Mouse (Mus musculus) midbrain, embryonic 10.5 days (tissue): ENCODE measurements around the gene Lrmda. TPM values are rescaled to one million over a fixed set of nuclear protein-coding genes. Genes with fewer than 3 reads are reported as not detected.

Experiments
- DNase-seq: peaks from one replicate; pipeline ENCODE4 v3.0.0-alpha.2; 2017; ENCODE audit warnings: low spot score
- H3K27ac ChIP-seq: fragments of 300-500 bp; sonication (generic); replicated peaks from 2 replicates; pipeline ENCODE4 v1.5.1; 2016; ENCODE audit warnings: mild to moderate bottlenecking
- H3K27me3 ChIP-seq: fragments of 300-500 bp; sonication (generic); 2 replicates; pipeline ENCODE4 v1.6.1; 2016; ENCODE audit warnings: low read depth, mild to moderate bottlenecking; ENCODE audit not compliant: poor library complexity, severe bottlenecking
- H3K36me3 ChIP-seq: fragments of 300-500 bp; sonication (generic); 2 replicates; pipeline ENCODE4 v1.6.1; 2016; ENCODE audit warnings: mild to moderate bottlenecking, moderate library complexity
- H3K4me1 ChIP-seq: fragments of 300-500 bp; sonication (generic); 2 replicates; pipeline ENCODE4 v1.6.1; 2016
- H3K4me3 ChIP-seq: fragments of 300-500 bp; sonication (generic); 2 replicates; pipeline ENCODE4 v1.5.1; 2016; ENCODE audit warnings: mild to moderate bottlenecking, moderate library complexity
- H3K9me3 ChIP-seq: fragments of 300-500 bp; sonication (generic); replicated peaks from 2 replicates; pipeline ENCODE4 v1.6.1; 2016; ENCODE audit warnings: mild to moderate bottlenecking
- WGBS: fragments of 180-500 bp; shearing (Covaris S2); methylation state at CpG from one replicate; pipeline ENCODE4 v1.1.7; 2016; 5-methylcytosine and 5-hydroxymethylcytosine counted together
- polyA plus RNA-seq: library from polyadenylated mRNA; unstranded; fragments of >200 nt; fragmentation: Nextera tagmentation; extraction: Ambion mirVana; gene quantifications from 2 replicates; pipeline ENCODE4 v1.2.1, GENCODE M21; 2016

Lrmda gene
- polyA plus RNA-seq, 1 experiment from 2014 or later: 0.38 TPM

- Histone ChIP-seq H3K27ac (peak overlapping the region; percentile 64), H3K4me3 (no peak overlapping the region), H3K9me3 (no peaks in the 10 kb centered on the region), H3K27me3 (no peaks in the 10 kb centered on the region), H3K4me1 (peaks cover 17% of the 10 kb centered on the region), H3K36me3 (no peaks in the 10 kb centered on the region)
- no peak for DNase-seq
- 82% methylated on average over 16 of the region's 16 CpGs for WGBS
Measured at GRCm38 (mm10) chr14:23015321-23016067, 996.0 kb downstream of the Lrmda start.

- no peak overlapping the region for H3K4me3 ChIP-seq
- no peak overlapping the region; the same call in 1 of the 2 replicates for H3K27ac ChIP-seq
- peaks cover 17% of the 10 kb centered on the region for H3K4me1 ChIP-seq
- DNase-seq: no peak
- WGBS: 96% methylated on average over 1 of the region's 1 CpGs
- no peaks in the 10 kb centered on the region for H3K27me3 ChIP-seq
- H3K36me3 ChIP-seq: no peaks in the 10 kb centered on the region
- no peaks in the 10 kb centered on the region for H3K9me3 ChIP-seq
Measured at GRCm38 (mm10) chr14:23016068-23016611, 996.6 kb downstream of the Lrmda start.

- 0 out of 2 replicates have a peak, but pooled peaks cover 2% of the 10 kb centered on the region for H3K4me1 ChIP-seq
- no peak overlapping the region for H3K4me3 ChIP-seq
- H3K9me3 ChIP-seq: no peaks in the 10 kb centered on the region
- H3K27me3 ChIP-seq: no peaks in the 10 kb centered on the region
- no peak for DNase-seq
- no peaks in the 10 kb centered on the region for H3K36me3 ChIP-seq
- 96% methylated on average over 7 of the region's 7 CpGs for WGBS
- H3K27ac ChIP-seq: no peak overlapping the region
Measured at GRCm38 (mm10) chr14:23041002-23041401, 1021.5 kb downstream of the Lrmda start.

GRCm38 (mm10) chr14:23045322-23045721 lies 1025.8 kb downstream of the Lrmda start:
- Histone ChIP-seq H3K4me1 (no peaks in the 10 kb centered on the region), H3K27me3 (peaks cover 12% of the 10 kb centered on the region; the same call in 1 of the 2 replicates), H3K9me3 (no peaks in the 10 kb centered on the region), H3K36me3 (no peaks in the 10 kb centered on the region), H3K4me3 (no peak overlapping the region), H3K27ac (no peak overlapping the region)
- no peak for DNase-seq
- 28% methylated on average over 1 of the region's 1 CpGs for WGBS

- Histone ChIP-seq H3K4me1 (no peaks in the 10 kb centered on the region), H3K36me3 (no peaks in the 10 kb centered on the region), H3K27ac (no peak overlapping the region), H3K27me3 (peaks cover 12% of the 10 kb centered on the region; the same call in 1 of the 2 replicates), H3K9me3 (no peaks in the 10 kb centered on the region), H3K4me3 (no peak overlapping the region)
- DNase-seq: peak; percentile 55
- WGBS: 20% methylated on average over 4 of the region's 4 CpGs
Measured at GRCm38 (mm10) chr14:23046330-23046729, 1026.8 kb downstream of the Lrmda start.

- 74% methylated on average over 7 of the region's 7 CpGs for WGBS
Measured at GRCm38 (mm10) chr14:23051441-23051840, 1031.9 kb downstream of the Lrmda start.

GRCm38 (mm10) chr14:23052833-23053592 lies 1033.5 kb downstream of the Lrmda start:
- H3K4me1 ChIP-seq: peaks cover 6% of the 10 kb centered on the region; the same call in 1 of the 2 replicates
- H3K9me3 ChIP-seq: no peaks in the 10 kb centered on the region
- H3K27me3 ChIP-seq: no peaks in the 10 kb centered on the region
- H3K36me3 ChIP-seq: no peaks in the 10 kb centered on the region
- no peak overlapping the region for H3K4me3 ChIP-seq
- DNase-seq: no peak
- peak overlapping the region; percentile 13; the same call in 1 of the 2 replicates for H3K27ac ChIP-seq
- 89% methylated on average over 11 of the region's 11 CpGs for WGBS

More at GRCm38 (mm10) chr14:23051441-23051840, 1031.9 kb downstream of the Lrmda start:
- Histone ChIP-seq H3K4me3 (no peak overlapping the region), H3K27ac (no peak overlapping the region), H3K9me3 (no peaks in the 10 kb centered on the region), H3K4me1 (peaks cover 6% of the 10 kb centered on the region; the same call in 1 of the 2 replicates), H3K36me3 (no peaks in the 10 kb centered on the region), H3K27me3 (peaks cover 12% of the 10 kb centered on the region; the same call in 1 of the 2 replicates)
- DNase-seq: no peak

- H3K27me3 ChIP-seq: no peaks in the 10 kb centered on the region
- H3K27ac ChIP-seq: no peak overlapping the region
- WGBS: 89% methylated on average over 6 of the region's 6 CpGs
- peaks cover 6% of the 10 kb centered on the region; the same call in 1 of the 2 replicates for H3K4me1 ChIP-seq
- no peaks in the 10 kb centered on the region for H3K36me3 ChIP-seq
- no peaks in the 10 kb centered on the region for H3K9me3 ChIP-seq
- DNase-seq: no peak
- no peak overlapping the region for H3K4me3 ChIP-seq
Measured at GRCm38 (mm10) chr14:23057228-23057976, 1037.9 kb downstream of the Lrmda start.

GRCm38 (mm10) chr14:23057987-23058386 lies 1038.5 kb downstream of the Lrmda start:
- Histone ChIP-seq H3K27me3 (no peaks in the 10 kb centered on the region), H3K36me3 (no peaks in the 10 kb centered on the region), H3K9me3 (no peaks in the 10 kb centered on the region), H3K27ac (no peak overlapping the region), H3K4me3 (no peak overlapping the region), H3K4me1 (peaks cover 2% of the 10 kb centered on the region; the same call in 1 of the 2 replicates)
- no peak for DNase-seq
- 95% methylated on average over 2 of the region's 2 CpGs for WGBS

- H3K27ac ChIP-seq: no peak overlapping the region
- H3K27me3 ChIP-seq: no peaks in the 10 kb centered on the region
- no peaks in the 10 kb centered on the region for H3K36me3 ChIP-seq
- 70% methylated on average over 1 of the region's 1 CpGs for WGBS
- no peaks in the 10 kb centered on the region for H3K9me3 ChIP-seq
- H3K4me3 ChIP-seq: no peak overlapping the region
- DNase-seq: no peak
- no peaks in the 10 kb centered on the region for H3K4me1 ChIP-seq
Measured at GRCm38 (mm10) chr14:23078719-23079118, 1059.2 kb downstream of the Lrmda start.

GRCm38 (mm10) chr14:23084241-23084773 lies 1064.8 kb downstream of the Lrmda start:
- no peaks in the 10 kb centered on the region for H3K9me3 ChIP-seq
- no peaks in the 10 kb centered on the region for H3K4me1 ChIP-seq
- DNase-seq: no peak
- no peaks in the 10 kb centered on the region for H3K36me3 ChIP-seq
- H3K4me3 ChIP-seq: no peak overlapping the region
- H3K27ac ChIP-seq: no peak overlapping the region
- 92% methylated on average over 1 of the region's 1 CpGs for WGBS
- H3K27me3 ChIP-seq: no peaks in the 10 kb centered on the region

GRCm38 (mm10) chr14:23084797-23085196 lies 1065.3 kb downstream of the Lrmda start:
- DNase-seq: no peak
- no peaks in the 10 kb centered on the region for H3K4me1 ChIP-seq
- no peak overlapping the region for H3K27ac ChIP-seq
- WGBS: 81% methylated on average over 1 of the region's 1 CpGs
- H3K36me3 ChIP-seq: no peaks in the 10 kb centered on the region
- no peaks in the 10 kb centered on the region for H3K27me3 ChIP-seq
- H3K9me3 ChIP-seq: no peaks in the 10 kb centered on the region
- no peak overlapping the region for H3K4me3 ChIP-seq
